Mouse (Mus musculus) lung, postnatal 36 days (tissue): Measurements from ENCODE around the gene Tmem256.

Experiments used
- DNase-seq: peaks from one replicate; pipeline ENCODE4 v3.0.0; 2022; ENCODE audit warnings: mixed read lengths

Tmem256 gene

DNA sequence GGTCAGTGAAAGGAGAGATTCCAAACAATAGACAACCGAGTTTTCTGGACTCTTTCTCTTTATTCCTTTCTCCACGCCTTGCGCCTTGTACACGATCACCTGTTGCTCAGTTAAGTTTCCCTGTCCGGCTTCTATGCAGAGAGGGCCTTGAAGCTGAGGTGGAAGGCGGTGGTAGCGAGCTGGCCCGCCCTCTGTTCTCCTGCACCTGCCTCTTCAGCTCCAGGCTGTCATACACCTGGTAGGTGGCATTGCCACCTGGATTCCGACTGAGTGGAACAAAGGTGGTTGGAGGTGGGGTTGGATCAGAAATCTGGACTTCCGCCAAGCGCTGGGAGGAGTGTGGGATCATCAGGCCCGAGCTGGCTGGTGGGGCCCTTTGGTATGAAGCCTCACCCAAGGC is 21.8 kb upstream of the Tmem256 start:
- DNase-seq = no peak

GRCm38 (mm10) chr11:69818365-69818764 is 19.9 kb upstream of the Tmem256 start, which contains the start of gene Spem2:
TSS of gene Spem2 (minus strand) at chr11:69818465.
- DNase-seq = no peak

GRCm38 (mm10) chr11:69818871-69819270 is 19.4 kb upstream of the Tmem256 start:
- DNase-seq = no peak

GRCm38 (mm10) chr11:69822080-69822479 is 16.2 kb upstream of the Tmem256 start, which contains the start of gene Spem1:
TSS of gene Spem1 (minus strand) at chr11:69822180.
- DNase-seq = no peak

DNA sequence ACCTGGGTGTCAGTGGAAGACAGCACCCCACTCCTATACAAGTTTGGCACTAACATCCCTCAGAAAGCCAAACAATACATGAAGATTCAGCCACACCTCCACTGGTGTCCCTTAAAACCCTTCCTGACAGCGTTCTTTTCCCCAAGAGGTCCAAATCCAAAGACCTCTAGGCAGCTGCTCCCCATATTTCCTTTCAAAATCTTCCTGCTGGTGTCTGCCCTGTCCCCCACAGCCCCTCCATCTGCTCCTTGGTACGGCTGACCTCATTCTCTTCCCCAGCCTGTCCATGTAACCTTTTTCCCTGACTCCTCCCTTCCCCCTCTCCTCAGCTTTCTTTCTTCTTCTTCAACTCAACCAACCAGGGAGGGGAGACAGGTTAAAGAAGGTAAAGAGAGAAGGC is 14.9 kb upstream of the Tmem256 start:
- DNase-seq = no peak

DNA sequence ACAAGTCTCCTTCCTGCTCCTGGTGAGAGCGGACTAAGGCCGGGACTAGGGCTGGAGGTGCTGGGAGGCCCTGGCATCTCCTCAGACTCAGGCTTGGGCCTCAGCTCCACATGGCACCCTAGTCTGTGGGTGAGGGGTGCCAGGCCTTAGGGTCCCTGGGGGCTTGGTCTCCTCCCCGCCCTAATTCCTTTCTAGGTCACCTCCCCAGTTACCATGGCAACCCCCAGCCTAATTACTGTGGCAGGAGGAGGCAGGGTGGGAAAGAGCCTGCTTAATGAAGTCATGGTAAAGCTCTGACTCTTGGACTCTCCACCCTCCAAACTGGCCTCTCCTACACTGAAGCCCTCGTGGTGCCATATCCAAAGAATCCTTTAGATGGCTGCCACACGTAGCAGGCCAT is 9.5 kb upstream of the Tmem256 start:
- DNase-seq = no peak

- no peak for DNase-seq
Observed at GRCm38 (mm10) chr11:69833554-69833953, 4.8 kb upstream of the Tmem256 start.

DNA sequence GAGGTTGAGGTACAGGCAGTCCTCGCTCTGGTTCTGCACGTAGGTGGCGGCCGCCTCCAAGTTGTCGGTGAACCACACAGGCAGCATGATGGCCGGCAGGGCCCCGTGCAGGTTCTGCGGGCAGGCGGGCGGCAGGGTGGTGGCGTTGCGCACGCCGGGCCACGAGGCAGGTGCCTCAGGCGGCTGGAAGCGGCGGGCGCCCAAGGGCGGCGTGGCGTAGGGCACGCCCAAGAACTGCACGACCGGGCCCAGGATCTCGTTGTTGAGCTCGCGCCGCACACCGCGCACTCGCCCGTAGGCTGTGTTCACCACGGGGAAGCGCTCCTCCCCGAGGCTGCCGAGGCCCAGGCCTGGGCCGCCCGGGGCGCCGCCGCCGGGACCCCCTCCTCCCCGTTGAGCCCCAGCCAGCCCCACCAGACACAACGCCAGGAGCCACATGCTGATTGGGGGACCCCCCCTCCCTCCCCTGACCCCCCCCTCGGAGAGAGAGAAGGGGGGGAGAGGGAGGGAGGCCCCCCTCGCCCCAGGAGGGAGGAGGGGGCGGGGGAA is 4.2 kb upstream of the Tmem256 start:
- DNase-seq = peak; percentile 37

DNA sequence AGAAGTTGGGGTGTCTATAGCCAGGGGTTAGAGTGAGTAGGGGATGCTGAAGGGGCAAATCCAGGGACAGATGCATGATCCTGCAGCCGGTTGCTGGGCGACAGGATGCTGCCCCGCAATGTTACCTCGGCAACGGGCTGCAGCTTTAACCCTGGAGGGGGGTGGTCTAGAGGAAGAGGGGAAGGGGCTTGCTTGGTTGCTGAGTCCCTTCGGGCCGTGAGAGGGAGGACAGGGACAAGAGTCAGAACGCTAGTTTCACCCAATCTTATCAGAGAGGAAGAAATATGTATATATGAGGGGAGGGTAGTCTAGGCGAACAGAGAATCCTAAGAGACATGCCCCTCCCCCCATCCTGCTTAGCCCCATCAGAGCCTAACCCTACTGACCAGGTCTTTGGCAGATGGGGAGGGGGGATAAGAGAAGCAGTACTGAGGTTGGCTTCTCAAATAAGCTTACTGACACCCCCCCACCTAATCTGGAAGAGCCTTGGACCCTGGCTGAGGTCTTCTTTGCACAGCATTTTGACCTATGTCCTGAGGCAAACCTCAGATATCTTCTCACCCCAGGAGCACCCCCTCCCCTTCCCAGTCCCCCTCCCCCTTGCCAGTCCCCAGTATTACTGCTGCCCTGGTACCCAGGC is 2.9 kb upstream of the Tmem256 start:
- no peak for DNase-seq

GRCm38 (mm10) chr11:69835966-69836335 is 2.4 kb upstream of the Tmem256 start:
- DNase-seq = no peak

DNA sequence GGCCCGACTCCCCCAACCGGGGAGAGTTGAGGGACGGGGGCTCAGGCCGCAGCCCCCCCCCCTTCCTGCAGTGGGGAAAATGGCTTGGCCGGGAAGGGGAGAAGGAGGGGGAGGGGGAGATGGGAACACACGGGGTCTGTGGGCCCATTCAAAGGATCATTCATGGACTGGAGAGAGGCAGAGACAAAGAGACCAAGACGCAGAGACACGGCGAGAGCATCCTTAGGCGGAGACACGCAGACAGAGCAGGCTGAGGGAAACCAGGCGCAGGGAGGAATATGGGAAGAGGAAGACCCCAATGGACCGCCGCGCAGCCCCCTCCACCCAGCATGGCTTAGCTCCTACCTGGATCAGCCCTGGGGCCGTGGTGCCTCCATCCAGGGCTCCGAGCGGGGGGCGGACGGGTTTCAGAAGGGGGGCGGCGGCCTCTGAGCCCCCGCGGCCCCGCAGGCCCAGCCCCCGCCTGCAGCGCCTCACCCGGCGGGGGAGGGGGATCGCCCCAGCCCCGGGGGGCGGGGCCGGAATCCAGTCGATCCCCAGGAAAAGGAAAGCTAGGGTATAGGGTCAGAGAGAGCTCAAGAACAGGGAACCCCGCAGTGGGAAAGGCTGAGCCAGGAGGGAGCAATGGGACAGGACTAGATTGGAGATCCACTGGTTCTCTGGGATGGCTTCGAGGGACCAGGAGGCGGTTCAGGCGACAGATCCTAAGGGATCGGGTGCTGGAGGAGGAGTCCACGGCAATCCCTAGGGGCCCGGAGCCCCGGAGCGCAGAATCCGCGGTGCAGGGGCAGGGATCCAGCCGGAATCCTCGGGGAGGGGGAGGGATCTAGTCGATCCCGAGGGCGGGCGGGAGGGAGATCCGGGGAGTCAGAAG is 1.4 kb upstream of the Tmem256 start:
- no peak for DNase-seq

DNA sequence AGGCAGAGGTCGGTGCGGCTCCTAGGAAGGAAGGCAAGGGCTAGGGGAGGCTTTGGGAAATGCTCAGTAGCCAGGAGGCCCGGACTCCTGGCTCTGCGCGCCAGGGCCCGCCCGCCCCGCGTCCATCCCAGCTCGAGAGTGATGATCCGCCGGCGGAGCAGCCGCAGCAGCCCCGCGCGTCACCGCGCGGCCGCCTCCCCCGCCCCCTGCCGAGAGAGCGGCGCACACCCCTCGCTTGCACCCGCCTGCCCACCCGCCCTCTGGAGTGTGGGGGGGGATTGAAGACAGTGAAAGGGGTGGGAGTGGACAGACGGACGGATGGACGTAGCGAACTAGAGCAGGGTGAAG is 736 bp upstream of the Tmem256 start, which contains the start of gene Nlgn2:
Nlgn2 (minus strand) TSS at position 181 of the 348 bp plus-strand sequence.
- DNase-seq = no peak

DNA sequence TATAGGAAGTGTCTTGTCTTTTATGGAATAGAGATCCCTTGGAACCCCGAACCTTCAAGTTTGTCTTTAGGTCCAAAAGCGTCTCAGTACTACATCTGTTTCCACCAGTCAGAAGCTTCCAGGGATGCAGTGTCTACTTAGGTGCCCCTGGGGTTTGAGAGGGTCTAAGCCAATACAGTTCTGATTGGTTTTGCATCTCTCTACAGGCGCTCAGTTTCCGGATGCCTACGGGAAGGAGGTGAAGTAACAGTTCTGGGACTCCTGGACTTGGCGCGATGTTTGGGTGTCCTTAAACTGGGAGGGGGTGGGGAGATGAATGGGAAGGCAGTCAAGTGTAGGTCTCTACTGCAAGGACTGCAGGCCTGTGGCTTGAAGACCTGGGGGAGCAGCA is 395 bp downstream of the Tmem256 start:
- DNase-seq = peak; percentile 26

GRCm38 (mm10) chr11:69846198-69846680 is 7.9 kb downstream of the Tmem256 start, which contains the start of gene Plscr3:
TSS of gene Plscr3 (plus strand) at chr11:69846376.
- peak; percentile 94 for DNase-seq

- DNase-seq = peak; percentile 56
Observed at GRCm38 (mm10) chr11:69846738-69847688, 8.7 kb downstream of the Tmem256 start.

- DNase-seq = no peak
Observed at GRCm38 (mm10) chr11:69848021-69848420, 9.7 kb downstream of the Tmem256 start.

- peak; percentile 19 for DNase-seq
Observed at GRCm38 (mm10) chr11:69849128-69849527, 10.8 kb downstream of the Tmem256 start.

DNA sequence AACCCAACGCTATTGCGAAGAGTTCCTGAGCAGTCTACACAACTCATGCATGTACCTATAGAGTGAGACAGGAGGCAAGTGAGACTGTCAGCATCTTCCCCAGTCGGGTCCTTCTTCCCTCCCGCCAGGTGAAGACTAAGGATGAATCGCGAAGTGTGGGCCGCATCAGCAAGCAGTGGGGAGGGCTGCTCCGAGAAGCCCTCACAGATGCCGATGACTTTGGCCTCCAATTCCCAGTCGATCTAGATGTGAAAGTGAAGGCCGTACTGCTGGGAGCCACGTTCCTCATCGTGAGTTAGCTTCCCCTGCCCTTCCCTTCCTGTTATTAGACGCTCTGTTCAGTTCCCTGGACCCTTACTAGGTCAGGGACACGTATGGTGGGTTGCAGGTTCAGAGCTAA is 11.6 kb downstream of the Tmem256 start:
- DNase-seq = no peak

- DNase-seq = no peak
Observed at GRCm38 (mm10) chr11:69850754-69851153, 12.4 kb downstream of the Tmem256 start.

DNA sequence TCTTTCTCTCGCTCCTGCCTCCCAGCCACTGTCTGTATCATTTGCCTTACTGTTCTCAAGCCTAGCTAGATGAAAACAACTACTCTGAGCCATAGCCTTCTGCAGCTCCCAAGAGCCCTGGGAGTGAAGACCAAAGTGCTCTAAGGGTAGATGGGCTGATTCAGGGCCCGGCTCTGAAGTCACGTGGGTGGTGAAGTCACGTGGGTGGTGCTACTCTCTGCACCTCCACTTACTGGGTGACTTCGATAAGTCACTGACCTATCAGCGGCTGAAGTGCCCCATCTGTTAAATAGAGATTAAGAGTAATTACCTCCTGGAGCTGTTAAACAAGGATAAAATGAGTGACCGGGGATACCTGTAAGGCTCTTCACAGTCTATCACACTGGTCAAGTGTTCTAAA is 15.7 kb downstream of the Tmem256 start:
- DNase-seq = no peak

DNA sequence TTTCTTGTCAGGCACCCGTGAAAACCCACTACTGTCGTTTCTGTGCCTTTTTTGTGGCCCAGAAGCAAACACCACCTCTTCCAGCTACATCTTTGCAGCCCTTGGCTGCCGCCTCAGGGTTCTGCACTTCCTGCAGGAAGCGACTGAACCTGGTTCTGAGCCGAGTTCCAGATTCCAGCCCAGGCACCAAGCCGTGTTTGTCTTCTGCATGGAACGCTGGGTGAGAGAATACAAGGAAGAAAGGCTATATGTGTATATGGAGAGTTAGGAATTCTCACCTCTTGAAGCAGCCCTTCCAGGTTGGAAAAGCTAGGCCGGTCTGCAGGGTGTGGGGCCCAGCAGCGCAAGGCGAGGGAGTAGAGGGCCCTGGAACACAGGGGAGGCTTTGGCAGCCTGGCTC is 16.4 kb downstream of the Tmem256 start:
- DNase-seq = no peak

GRCm38 (mm10) chr11:69855347-69855746 is 17.0 kb downstream of the Tmem256 start:
- peak; percentile 50 for DNase-seq
